Mouse (Mus musculus) neural tube, embryonic 13.5 days (tissue): ENCODE results near the gene Mmadhc. TPM values are rescaled to one million over a fixed set of nuclear protein-coding genes. Genes with fewer than 3 reads are reported as not detected.

Source experiments
- ATAC-seq: fragments of 200-750 bp; cut with Nextera tagmentation; 2 replicates; pipeline ENCODE4 v1.8.0; 2017; ENCODE audit warnings: low read depth, mild to moderate bottlenecking, moderate TSS enrichment, moderate library complexity
- H3K27ac ChIP-seq: fragments of 300-500 bp; sonication (generic); replicated peaks from 2 replicates; pipeline ENCODE4 v1.5.1; 2015; ENCODE audit warnings: moderate library complexity, mild to moderate bottlenecking, inconsistent platforms
- H3K27me3 ChIP-seq: fragments of 300-500 bp; sonication (generic); 2 replicates; pipeline ENCODE4 v1.6.1; 2015; ENCODE audit warnings: mild to moderate bottlenecking, inconsistent platforms
- H3K36me3 ChIP-seq: fragments of 300-500 bp; sonication (generic); 2 replicates; pipeline ENCODE4 v1.6.1; 2015; ENCODE audit warnings: mild to moderate bottlenecking, inconsistent platforms
- H3K4me1 ChIP-seq: fragments of 300-500 bp; sonication (generic); replicated peaks from 2 replicates; pipeline ENCODE4 v1.6.1; 2015; ENCODE audit warnings: inconsistent platforms
- H3K4me2 ChIP-seq: fragments of 300-500 bp; sonication (generic); 2 replicates; pipeline ENCODE4 v1.6.1; 2015; ENCODE audit warnings: inconsistent platforms, mild to moderate bottlenecking, moderate library complexity
- H3K4me3 ChIP-seq: fragments of 300-500 bp; sonication (generic); 2 replicates; pipeline ENCODE4 v1.5.1; 2015; ENCODE audit warnings: mild to moderate bottlenecking, inconsistent platforms
- H3K9ac ChIP-seq: fragments of 300-500 bp; sonication (generic); 2 replicates; pipeline ENCODE4 v1.6.1; 2015; ENCODE audit warnings: moderate library complexity, mild to moderate bottlenecking, inconsistent platforms
- H3K9me3 ChIP-seq: fragments of 300-500 bp; sonication (generic); 2 replicates; pipeline ENCODE4 v1.6.1; 2016; ENCODE audit warnings: inconsistent platforms
- WGBS: fragments of 180-500 bp; shearing (Covaris S2); methylation state at CpG from one replicate; pipeline ENCODE4 v1.1.7; 2015; 5-methylcytosine and 5-hydroxymethylcytosine counted together
- polyA plus RNA-seq: library from polyadenylated mRNA; unstranded; fragments of >200 nt; fragmentation: Nextera tagmentation; extraction: Ambion mirVana; gene quantifications from 2 replicates; pipeline ENCODE4 v1.2.1, GENCODE M21; 2015

Gene Mmadhc
- polyA plus RNA-seq, result 143 and 157 TPM in 2 replicates

DNA sequence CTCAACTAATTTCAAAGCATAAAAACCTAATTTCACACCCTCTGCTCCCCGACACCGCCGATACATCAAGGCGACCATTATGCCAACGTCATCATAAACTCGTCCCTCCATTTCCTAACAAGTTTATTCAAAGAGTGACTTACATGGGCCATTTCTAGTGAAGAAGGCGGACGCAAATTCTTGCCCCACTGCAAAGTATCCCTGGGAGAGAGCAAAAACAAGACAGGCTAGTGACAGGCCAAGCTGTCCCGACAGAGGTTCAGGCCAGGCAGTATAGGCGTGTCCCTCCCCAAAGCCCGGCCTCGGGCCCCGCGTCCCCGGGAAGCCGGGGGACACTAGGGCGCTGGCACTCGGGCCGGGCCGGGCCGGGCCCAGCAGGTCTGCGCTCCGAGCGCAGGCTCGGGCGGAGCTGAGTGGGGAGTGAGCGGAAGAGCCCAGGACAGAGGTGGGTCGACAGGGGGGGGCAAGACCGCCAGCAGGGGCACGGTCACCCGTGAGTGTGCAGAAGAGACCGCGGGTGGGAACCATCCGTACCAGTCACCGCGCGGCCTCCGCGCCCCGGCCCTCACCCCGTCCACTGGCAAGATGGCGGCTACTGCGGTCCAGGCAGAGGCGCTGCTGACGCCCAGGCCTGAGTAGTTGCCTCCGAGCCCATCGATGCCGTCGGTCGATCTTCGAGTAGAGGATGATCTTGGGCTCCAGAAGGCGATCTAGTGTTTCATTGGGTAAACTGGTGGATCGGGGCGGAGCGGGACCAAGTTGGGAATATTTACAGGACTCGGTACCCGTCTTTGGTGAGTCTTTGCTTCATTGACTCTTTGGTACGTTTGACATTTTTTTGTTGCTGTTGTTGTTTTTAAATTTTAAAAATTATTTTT, at the start of gene Mmadhc:
Mmadhc (minus strand) TSS at position 693 of the 878 bp plus-strand sequence.
- H3K4me1 ChIP-seq, result peaks cover 30% of the 10 kb centered on the region
- no peaks in the 10 kb centered on the region for H3K27me3 ChIP-seq
- peak within 1 kb of the TSS; percentile 73 for H3K4me2 ChIP-seq
- H3K27ac ChIP-seq, result peak within 1 kb of the TSS; percentile 94
- peak; percentile 95 for ATAC-seq
- H3K36me3 ChIP-seq, result peaks cover 7% of the 10 kb centered on the region
- no peaks in the 10 kb centered on the region for H3K9me3 ChIP-seq
- under 1% methylated on average over 58 of the region's 58 CpGs for WGBS
- H3K4me3 ChIP-seq, result peak within 1 kb of the TSS; percentile 87
- H3K9ac ChIP-seq, result peak within 1 kb of the TSS; percentile 93

DNA sequence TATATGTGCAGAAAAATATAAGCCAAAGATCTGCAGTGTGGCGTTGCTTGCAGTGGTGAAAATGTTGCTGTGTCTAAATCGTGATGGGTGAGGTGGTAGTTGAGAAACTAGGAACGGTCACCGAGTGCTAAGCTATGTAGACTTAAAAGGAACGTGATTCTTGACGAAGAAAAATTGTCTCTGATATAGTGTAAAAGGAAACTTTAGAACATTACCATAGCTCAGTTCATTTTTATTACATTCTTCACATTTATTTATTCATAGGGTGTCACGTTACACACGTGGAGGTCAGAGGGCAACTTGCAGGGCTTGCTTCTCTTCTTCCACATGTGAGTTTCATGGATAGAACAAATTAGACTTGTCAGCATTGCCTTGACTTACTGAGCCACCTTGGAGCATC, 47.0 kb upstream of the Mmadhc start:
- 86% methylated on average over 8 of the region's 8 CpGs for WGBS
- no peak for ATAC-seq

DNA sequence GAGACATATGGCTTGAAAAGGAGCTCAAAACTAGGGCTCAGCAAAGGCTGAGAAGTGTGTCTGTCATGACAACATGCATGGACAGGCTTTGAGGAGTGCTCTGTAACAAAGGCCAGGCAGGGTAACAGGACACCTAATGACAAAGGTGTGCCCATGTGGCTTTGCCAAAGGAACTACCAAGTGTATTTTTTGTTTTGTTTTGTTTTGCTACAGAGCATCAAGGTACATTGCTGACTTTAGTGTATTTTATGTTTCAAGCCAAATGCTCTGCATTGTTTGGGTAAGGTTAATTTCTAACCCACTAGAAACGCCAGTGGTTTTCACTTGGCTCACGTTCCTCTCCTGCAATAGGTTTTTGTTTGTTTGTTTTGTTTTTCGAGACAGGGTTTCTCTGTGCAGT, 42.5 kb upstream of the Mmadhc start:
- H3K4me1 ChIP-seq, result no peaks in the 10 kb centered on the region
- no peaks in the 10 kb centered on the region for H3K27me3 ChIP-seq
- ATAC-seq, result no peak
- no peak overlapping the region for H3K9ac ChIP-seq
- no peaks in the 10 kb centered on the region for H3K9me3 ChIP-seq
- H3K36me3 ChIP-seq, result no peaks in the 10 kb centered on the region
- WGBS, result 81% methylated on average over 3 of the region's 3 CpGs
- no peak overlapping the region for H3K4me2 ChIP-seq
- no peak overlapping the region for H3K4me3 ChIP-seq
- H3K27ac ChIP-seq, result no peak overlapping the region

More for the DNA sequence above, 47.0 kb upstream of the Mmadhc start:
- H3K9me3 ChIP-seq, result no peaks in the 10 kb centered on the region
- no peaks in the 10 kb centered on the region for H3K4me1 ChIP-seq
- no peak overlapping the region for H3K27ac ChIP-seq
- no peaks in the 10 kb centered on the region for H3K27me3 ChIP-seq
- no peak overlapping the region for H3K4me2 ChIP-seq
- no peak overlapping the region for H3K4me3 ChIP-seq
- H3K9ac ChIP-seq, result no peak overlapping the region
- H3K36me3 ChIP-seq, result no peaks in the 10 kb centered on the region

DNA sequence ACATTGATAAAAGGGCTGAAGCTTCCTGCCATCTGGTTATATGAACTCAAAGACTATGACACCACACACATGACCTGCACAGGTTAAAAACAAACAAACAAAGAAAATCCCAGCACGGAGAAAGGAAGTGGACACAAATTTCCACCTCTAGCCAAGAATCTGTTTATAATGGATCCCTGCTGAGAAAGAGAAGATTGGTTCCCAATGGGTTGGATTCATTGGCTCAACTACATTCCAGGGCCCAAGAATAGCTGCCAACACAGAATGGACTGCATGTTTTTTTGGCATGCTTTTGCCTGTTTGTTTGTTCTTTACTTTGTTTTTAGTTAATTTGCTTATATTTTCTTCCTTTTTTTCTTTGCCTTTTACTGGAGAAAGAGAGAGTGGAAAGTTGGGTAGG, 41.0 kb upstream of the Mmadhc start:
- Histone ChIP-seq H3K27ac (no peak overlapping the region), H3K9me3 (no peaks in the 10 kb centered on the region)

DNA sequence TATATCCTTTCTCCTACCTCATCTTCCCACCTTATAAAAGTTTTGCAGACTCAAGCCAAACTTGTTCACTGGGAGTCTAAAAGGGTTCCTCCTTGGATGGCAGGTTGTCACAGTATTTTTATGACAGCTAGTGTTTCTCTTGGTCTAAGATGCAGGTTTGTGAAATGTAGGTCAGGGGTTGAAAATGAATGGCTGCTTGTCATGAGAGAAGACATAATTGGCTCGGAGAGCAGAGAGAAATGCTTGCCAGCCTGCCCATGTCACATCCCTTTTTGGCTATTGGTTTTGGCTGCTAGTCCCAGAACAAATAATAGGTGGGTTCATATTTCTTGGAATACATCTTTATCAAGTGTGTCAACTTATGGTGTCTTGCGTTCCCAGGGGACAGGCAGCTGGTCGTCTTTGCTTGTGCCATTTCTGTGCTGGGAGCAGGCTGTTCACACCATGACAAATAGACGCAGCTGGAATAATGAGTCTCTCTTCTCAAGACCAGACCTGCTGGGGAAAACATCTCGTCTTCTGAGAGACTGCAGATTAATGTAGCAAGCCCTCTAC, 35.2 kb upstream of the Mmadhc start:
- H3K4me3 ChIP-seq, result no peak overlapping the region
- H3K4me1 ChIP-seq, result no peaks in the 10 kb centered on the region
- WGBS, result 43% methylated on average over 5 of the region's 5 CpGs
- H3K9me3 ChIP-seq, result no peaks in the 10 kb centered on the region
- no peak overlapping the region for H3K27ac ChIP-seq
- H3K27me3 ChIP-seq, result no peaks in the 10 kb centered on the region
- H3K36me3 ChIP-seq, result no peaks in the 10 kb centered on the region
- no peak for ATAC-seq
- H3K4me2 ChIP-seq, result no peak overlapping the region
- no peak overlapping the region for H3K9ac ChIP-seq

More for the DNA sequence above, 41.0 kb upstream of the Mmadhc start:
- Histone ChIP-seq H3K4me2 (no peak overlapping the region), H3K4me3 (no peak overlapping the region), H3K4me1 (no peaks in the 10 kb centered on the region), H3K36me3 (no peaks in the 10 kb centered on the region), H3K9ac (no peak overlapping the region), H3K27me3 (no peaks in the 10 kb centered on the region)
- ATAC-seq, result no peak
- 73% methylated on average over 1 of the region's 1 CpGs for WGBS

DNA sequence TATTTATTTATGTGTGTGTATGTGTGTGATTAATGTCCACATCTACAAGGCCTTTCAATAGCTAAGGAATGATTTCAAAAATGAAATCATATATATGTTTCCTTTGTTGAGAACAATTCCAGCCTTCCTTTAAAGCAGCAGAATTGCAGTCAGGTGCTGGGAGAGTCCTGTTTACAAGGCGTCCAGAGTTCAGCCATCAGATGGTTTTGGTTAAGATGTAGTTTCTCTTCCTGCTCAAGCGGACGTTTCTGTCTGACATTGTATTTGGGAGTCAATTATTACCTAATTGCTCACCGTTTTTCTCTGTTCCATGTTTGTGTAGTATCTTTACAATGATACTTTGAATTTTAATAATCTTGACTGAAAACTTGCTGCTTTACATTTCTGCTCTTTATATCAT, 31.6 kb upstream of the Mmadhc start:
- ATAC-seq, result no peak

DNA sequence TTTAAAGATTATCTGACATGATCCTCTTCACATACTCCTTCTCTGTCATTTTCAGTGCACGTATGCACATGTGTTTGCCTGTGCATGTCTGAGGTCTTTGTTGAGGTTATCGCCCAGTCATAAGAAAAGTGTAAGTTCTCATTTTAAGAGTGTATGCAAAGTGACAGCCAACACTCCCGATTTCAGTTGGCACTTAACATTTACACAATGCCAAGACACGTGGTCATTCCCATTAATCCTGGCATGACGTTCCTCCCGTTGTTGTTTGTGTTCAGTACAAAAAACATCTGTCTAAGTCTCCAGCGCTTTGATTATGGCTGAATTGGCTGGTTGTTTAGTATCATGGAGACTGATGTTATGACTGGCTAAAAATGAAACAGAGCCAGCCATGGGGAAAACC, 28.2 kb upstream of the Mmadhc start:
- Histone ChIP-seq H3K4me3 (no peak overlapping the region), H3K27me3 (no peaks in the 10 kb centered on the region), H3K4me1 (no peaks in the 10 kb centered on the region), H3K9ac (no peak overlapping the region), H3K27ac (no peak overlapping the region), H3K9me3 (no peaks in the 10 kb centered on the region), H3K4me2 (no peak overlapping the region), H3K36me3 (no peaks in the 10 kb centered on the region)
- ATAC-seq, result no peak
- 81% methylated on average over 7 of the region's 7 CpGs for WGBS

More for the DNA sequence above, 31.6 kb upstream of the Mmadhc start:
- Histone ChIP-seq H3K36me3 (no peaks in the 10 kb centered on the region), H3K4me3 (no peak overlapping the region), H3K9ac (no peak overlapping the region), H3K9me3 (no peaks in the 10 kb centered on the region), H3K27ac (no peak overlapping the region), H3K27me3 (no peaks in the 10 kb centered on the region), H3K4me2 (no peak overlapping the region), H3K4me1 (no peaks in the 10 kb centered on the region)
- WGBS, result 85% methylated on average over 4 of the region's 4 CpGs

DNA sequence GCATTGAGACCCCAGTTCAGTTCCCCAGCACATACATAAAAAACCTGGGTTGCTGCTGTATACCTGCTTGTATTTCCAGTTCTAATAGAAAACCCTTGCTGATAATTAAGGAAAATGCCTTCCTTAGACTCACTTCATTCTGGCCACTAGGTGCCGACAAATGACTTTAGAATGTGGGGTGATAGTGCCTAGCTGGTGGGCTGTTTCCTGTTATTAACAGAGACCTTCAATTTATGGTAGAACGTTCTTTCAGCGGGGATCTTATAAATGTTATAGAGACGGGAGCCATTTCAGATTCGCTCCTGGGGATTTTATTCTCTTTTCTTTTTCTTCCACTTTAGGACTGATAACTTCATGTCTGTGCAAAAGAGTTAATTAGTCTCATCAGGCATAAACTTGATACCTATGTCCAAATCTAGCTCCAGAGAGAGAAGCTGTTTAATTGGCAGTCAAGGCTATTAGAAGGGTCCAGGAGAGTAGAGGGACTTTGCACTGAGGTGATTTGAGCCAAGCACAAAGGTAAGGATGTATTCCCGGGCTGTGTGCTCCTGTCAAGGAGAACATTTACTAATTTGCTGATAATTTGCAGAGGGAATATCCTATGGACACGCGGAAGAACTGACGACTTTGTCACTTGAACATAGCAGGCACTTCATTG, 10.2 kb upstream of the Mmadhc start:
- peak overlapping the region; percentile 13; the same call in 1 of the 2 replicates for H3K4me2 ChIP-seq
- H3K27ac ChIP-seq, result no peak overlapping the region
- H3K36me3 ChIP-seq, result no peaks in the 10 kb centered on the region
- H3K27me3 ChIP-seq, result no peaks in the 10 kb centered on the region
- ATAC-seq, result peak; percentile 85; the same call in 1 of the 2 replicates
- H3K9me3 ChIP-seq, result no peaks in the 10 kb centered on the region
- H3K9ac ChIP-seq, result no peak overlapping the region
- H3K4me1 ChIP-seq, result peaks cover 12% of the 10 kb centered on the region
- 44% methylated on average over 9 of the region's 9 CpGs for WGBS
- no peak overlapping the region for H3K4me3 ChIP-seq

DNA sequence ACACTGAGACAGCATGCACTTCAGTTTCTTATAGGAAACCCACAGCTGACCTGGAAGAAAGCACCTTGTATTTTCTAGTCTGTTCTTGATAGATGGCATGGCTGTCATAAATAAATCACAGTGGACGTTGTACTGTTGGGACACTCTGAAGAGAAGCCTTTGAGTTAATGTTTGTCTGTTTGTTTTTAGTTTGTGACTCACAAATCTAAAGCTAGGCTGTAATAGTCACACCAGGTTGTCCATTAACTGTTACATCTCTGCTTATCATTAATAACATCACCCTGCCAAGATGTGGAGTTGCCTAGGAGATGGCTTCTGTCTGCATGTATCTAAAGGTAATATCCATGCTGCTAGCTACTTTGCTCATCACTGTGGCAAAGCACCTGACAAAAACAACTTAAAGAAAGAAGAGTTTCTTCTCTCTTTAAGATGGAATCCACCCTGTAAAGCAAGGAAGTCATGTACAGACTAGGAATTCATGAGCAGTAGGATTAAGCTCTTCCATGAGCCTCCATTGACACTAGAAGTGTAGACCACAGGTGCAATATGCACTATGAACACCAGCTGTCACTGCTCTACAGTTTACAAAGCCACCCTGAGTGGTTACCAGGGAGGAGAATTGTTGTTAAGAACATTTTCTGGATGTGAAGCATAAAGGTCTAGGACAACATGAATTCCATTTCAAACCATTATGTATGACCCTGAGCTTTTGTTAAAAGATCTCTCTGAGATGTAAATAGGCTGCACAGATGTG, 8.4 kb upstream of the Mmadhc start:
- H3K27me3 ChIP-seq, result no peaks in the 10 kb centered on the region
- no peak overlapping the region for H3K27ac ChIP-seq
- 22% methylated on average over 1 of the region's 1 CpGs for WGBS

DNA sequence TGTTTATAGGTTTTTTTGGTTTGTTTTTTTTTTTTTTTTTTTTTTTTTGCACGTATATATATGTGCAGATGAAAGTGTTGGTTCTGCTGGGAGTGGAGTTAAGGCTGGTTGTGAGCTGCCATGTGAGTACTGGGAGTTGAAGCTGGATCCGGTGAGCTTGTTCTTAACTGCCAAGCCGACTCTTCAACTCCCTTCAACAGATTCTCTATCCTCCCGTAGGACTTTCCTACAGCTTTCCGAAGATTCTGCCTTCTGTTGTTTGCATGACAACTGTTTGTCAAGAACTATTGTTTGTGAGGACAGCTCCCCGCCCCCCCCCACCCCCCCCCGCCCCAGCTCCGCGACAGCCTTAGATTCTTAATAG, 368 bp upstream of the Mmadhc start:
- Histone ChIP-seq H3K4me1 (peaks cover 30% of the 10 kb centered on the region), H3K9me3 (no peaks in the 10 kb centered on the region), H3K27me3 (no peaks in the 10 kb centered on the region), H3K4me2 (peak overlapping the region; percentile 73), H3K36me3 (0 out of 2 replicates have a peak, but pooled peaks cover 6% of the 10 kb centered on the region), H3K27ac (no peak overlapping the region), H3K9ac (peak overlapping the region; percentile 43; the same call in 1 of the 2 replicates), H3K4me3 (peak overlapping the region; percentile 87)
- ATAC-seq, result no peak
- WGBS, result 2% methylated on average over 9 of the region's 9 CpGs

More for the DNA sequence above, 8.4 kb upstream of the Mmadhc start:
- Histone ChIP-seq H3K4me3 (no peak overlapping the region), H3K9me3 (no peaks in the 10 kb centered on the region), H3K4me2 (no peak overlapping the region), H3K4me1 (peaks cover 12% of the 10 kb centered on the region), H3K9ac (no peak overlapping the region), H3K36me3 (no peaks in the 10 kb centered on the region)
- no peak for ATAC-seq

DNA sequence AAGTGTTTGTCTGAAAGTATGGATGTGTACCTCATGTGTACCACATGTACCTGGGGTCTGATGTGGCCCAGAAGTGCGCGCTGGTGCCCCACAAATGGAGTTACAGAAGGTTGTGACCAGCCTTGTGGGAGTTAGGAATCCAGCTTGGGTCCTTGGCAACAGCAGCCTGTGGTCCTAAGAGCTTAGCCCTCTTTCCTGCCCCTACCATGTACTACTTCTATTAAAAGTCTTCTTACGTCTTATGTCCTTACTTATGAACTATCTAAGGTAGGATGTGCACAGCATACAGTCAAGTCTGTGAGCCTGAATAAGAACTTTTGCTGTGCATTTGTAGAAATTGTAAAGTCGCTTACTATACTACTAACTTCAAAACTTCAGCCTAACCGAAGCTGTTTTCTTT, 1.0 kb downstream of the Mmadhc start:
- peaks cover 30% of the 10 kb centered on the region for H3K4me1 ChIP-seq
- 41% methylated on average over 5 of the region's 5 CpGs for whole genome bisulfite sequencing
- peak overlapping the region; percentile 93 for H3K9ac ChIP-seq
- peaks cover 14% of the 10 kb centered on the region for H3K36me3 ChIP-seq
- H3K27me3 ChIP-seq, result no peaks in the 10 kb centered on the region
- peak overlapping the region; percentile 87 for H3K4me3 ChIP-seq
- no peak overlapping the region for H3K27ac ChIP-seq
- H3K4me2 ChIP-seq, result peak overlapping the region; percentile 73
- ATAC-seq, result no peak
- no peaks in the 10 kb centered on the region for H3K9me3 ChIP-seq
